Mouse (Mus musculus): Measurements from ENCODE around the gene Zxdb. TPM values are rescaled to one million over a fixed set of nuclear protein-coding genes. Genes with fewer than 3 reads are reported as not detected.
"Not testable (repeated sequence)": the region's sequence is repeated elsewhere in the genome, so short reads cannot be mapped to it uniquely, and the experiment has no call there.

Gene Zxdb
- total RNA-seq (2021) = 10 to 100 TPM; 16.9 to 19.5 TPM

- DNase-seq = not testable (repeated sequence)
These were observed at the start of gene Zxdb for GRCm38 (mm10) chrX:94724192-94724971. TSS of gene Zxdb (plus strand) at chrX:94724569.

DNA sequence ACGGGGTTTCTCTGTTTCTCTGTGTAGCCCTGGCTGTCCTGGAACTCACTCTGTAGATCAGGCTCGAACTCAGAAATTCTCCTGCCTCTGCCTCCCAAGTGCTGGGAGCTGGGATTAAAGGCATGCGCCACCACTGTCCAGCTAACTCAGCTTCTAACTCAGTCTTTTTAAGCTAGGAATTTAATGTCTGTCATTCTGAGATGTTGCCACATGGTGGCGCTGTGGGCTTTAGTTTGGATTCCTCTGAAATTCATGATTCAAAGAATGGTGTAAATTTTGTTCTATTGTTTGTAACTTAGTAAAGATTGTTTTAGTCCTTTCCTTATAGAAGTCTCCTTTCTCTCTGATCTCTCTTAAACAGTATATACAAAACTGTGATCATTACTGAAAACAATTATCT, 49.4 kb upstream of the Zxdb start:
- DNase-seq = peak in 1 of 2 experiments; percentile 7

GRCm38 (mm10) chrX:94681581-94681980, 42.8 kb upstream of the Zxdb start:
- not testable (repeated sequence) for DNase-seq

DNA sequence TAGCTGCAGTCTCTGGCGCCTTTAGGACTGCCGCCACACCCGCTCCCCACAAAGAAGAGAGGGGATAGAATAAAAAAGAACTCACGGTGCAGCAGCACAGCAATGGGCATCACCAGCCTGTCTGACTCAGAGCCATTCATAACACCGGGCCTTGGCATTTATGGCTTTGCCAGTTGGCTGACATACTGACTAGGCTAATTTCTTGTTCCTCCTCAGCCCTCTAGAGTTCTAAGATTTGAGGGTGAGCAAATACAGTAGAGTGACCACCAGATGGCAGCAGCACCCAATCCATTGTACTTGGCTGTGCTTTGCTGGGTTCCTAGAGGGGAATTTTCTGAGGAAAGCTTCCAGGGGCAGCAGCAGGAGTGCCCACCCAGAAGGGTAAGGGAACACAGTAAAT, 34.8 kb upstream of the Zxdb start:
- DNase-seq = peak; percentile 1 to 3

- DNase-seq = not testable (repeated sequence)
These were observed 17.7 kb upstream of the Zxdb start for GRCm38 (mm10) chrX:94706676-94707075.

DNA sequence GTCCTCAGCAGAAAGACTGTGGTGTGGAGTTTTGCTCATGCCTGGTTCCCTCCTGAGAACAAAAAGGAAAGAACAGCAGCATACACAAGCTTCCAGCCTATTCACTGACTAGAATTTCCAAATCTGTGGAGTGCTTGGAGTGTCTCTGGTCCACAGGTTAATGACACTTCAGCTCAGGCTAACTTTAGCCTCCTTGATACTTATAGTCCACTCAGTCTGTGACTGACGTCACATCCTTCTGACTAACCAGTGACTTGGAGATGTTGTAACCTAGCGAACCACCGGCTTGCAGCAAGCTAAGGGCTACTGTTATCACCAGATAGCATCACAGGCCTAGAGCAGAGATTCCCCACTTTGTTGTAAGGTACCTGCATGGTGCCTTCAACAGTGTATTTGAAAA, 14.6 kb upstream of the Zxdb start:
- DNase-seq = not testable (repeated sequence)

GRCm38 (mm10) chrX:94724972-94725569, 702 bp downstream of the Zxdb start:
- peak in 1 of 2 experiments; percentile 1 for DNase-seq

- not testable (repeated sequence) for DNase-seq
These were observed 1.3 kb downstream of the Zxdb start for GRCm38 (mm10) chrX:94725627-94726083.

- no peak for DNase-seq
These were observed 7.2 kb downstream of the Zxdb start for GRCm38 (mm10) chrX:94731596-94731995.

DNA sequence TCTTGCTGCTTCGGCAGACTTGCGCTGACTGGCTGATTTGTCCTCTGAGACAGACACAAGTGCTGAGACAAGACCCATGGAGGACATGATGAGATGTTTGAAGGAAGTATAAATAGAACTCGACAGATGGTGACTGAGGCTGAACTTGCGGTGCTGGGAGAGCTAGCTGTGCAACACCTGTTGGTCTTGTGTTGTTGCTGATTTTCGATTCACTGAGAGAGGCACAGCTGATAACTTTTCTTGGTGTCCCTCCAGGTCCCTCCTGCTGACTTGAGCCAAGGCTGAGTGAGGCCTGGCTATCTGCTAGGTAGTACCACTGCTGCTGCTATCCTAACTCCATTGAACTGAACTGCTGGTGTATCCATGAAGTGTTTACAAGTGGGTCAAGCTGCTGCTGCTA, 29.4 kb downstream of the Zxdb start:
- DNase-seq = no peak

GRCm38 (mm10) chrX:94759959-94760358, 35.6 kb downstream of the Zxdb start:
- DNase-seq = no peak

DNA sequence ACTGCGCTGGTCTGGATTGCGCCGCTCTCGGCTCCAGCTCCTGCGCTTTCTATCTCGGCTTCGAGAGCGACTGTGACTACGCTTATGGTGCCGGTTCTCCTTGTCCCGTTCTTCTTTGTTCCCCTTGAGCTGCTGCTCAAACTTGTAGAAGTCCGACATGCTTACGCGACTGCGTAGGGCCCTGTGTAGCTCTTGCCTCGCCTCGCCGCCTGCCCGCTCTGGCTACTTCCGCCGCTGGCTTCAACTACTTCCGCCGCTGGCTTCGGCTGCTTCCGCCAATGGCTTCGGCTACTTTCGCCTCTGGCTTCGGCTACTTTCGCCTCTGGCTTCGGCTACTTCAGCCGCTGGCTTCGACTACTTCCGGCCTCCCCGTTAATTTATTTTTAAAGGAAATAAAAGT, 49.5 kb downstream of the Zxdb start:
- DNase-seq = no peak

Other genes starting within 250 kb of the Zxdb start
- gene Maged1, start 182.4 kb upstream of the Zxdb start, total RNA-seq (2021) = 100 to 1,000 TPM; 507 to 531 TPM
- 10 to 100 TPM; 42.0 to 42.3 TPM for gene Gspt2, start 88.5 kb upstream of the Zxdb start, total RNA-seq (2021)